Mouse (Mus musculus) cerebellum, adult 9-10 months (tissue): Measurements from ENCODE around the gene Gm5926.
"Not testable (repeated sequence)": the region's sequence is repeated elsewhere in the genome, so short reads cannot be mapped to it uniquely, and the experiment has no call there.

Experiments used
- DNase-seq: peaks from one replicate; pipeline ENCODE4 v3.0.0; 2022

Gm5926 gene

DNA sequence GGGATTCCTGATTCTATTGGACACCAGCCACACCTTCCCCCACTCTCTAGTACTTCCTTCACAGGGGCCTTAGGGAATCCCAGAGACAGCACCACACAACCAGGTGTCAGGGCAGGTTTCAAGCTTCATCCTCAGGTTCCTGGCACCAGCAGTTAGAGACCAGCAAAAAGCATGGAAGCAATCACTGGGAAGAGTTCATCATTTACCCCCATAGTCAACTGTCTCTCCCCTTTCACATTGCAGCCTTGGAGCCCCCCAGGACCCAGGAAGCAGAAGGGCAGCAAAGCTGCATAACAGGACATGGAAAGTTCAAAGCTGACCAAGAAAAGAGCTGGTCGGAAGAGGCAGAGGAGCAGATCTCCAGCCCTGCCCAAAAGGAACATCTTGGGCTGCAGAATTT lies at the start of gene Gm5926:
Gm5926 (plus strand) TSS at position 301 of the 400 bp plus-strand sequence.
- DNase-seq = not testable (repeated sequence)

GRCm38 (mm10) chrX:32601008-32601407 lies 49.5 kb upstream of the Gm5926 start:
- DNase-seq = not testable (repeated sequence)

GRCm38 (mm10) chrX:32601425-32601824 lies 49.1 kb upstream of the Gm5926 start:
- DNase-seq = not testable (repeated sequence)
